Mouse (Mus musculus): Measurements from ENCODE around the gene Vcl.

DNA sequence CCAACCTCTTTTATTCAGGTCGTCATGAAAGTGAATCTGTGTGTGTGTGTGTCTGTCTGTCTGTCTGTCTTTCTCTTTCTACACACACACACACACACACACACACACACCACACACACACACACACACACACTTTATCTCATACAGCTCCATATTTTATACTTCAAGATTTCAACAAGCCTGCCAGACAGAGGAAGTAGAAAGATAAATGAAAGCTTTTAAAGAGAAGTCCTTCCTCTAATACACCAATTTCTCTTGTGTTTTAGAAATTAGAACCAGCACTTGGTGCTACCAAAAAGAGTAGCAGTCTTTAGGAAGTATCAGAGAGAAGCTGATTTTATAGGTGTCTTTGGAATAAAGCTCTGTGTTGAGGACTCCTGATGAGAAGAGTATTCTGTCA is 9.7 kb downstream of the Vcl start:
- TF ChIP-seq CTCF (IDR thresholded peaks at IDR 0.05), result no peak
- TF ChIP-seq POLR2A (IDR thresholded peaks at IDR 0.05; ENCODE audit: insufficient read depth, low read depth, low read length), result no peak
- no peak for TF ChIP-seq EP300 (IDR thresholded peaks at IDR 0.05; ENCODE audit: insufficient read depth, low read depth, low read length)

Data from heart, adult 2 months (tissue).